Mouse (Mus musculus): ENCODE data around the gene Arhgdig. TPM values are rescaled to one million over a fixed set of nuclear protein-coding genes. Genes with fewer than 3 reads are reported as not detected.

Gene Arhgdig
- total and polyA plus RNA-seq, 3 experiments: 0.60 to 10.3 TPM; not detected in 1

DNA sequence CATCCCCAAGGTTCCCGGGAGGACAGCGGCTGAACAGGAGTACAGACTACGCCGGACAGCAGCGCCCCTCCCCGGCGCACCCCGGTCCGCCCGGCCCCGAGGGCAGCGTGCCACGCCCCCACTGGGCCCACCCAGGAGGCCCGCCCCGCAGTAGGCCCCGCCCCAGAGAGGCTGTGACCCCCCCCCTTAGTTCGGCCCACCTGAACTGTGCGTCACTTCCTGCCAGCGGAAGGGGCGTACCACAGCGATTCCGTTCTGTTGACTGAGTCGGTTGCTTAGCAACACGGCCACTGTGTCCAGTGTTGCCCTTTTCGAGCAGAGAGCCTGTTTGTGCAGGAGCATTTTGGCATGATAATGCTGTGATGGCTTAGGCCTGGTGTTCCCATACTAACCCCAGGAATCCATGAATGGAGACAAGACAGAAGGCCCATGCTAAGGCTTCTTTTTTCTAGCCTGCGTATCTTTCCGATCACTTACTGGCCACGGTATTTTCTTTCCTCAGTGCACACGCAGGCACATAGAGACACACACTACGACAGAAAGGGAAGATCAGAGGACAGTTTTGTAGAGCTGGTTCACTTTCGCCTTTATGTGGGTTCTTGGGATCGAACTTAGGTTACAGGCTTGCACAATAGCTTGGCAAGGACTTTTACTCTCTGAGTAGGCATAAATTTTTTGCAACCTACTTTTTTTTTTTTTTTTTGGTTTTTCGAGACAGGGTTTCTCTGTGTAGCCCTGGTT, 36.7 kb upstream of the Arhgdig start, which contains the start of gene Fam234a:
Fam234a (minus strand) TSS at position 142 of the 741 bp plus-strand sequence.
- Histone ChIP-seq H3K4me2 (ENCODE audit: insufficient read depth, low read depth, poor library complexity, severe bottlenecking) (peak within 1 kb of the TSS; percentile 76), H3K27ac (ENCODE audit: insufficient read depth, low read depth) (peak within 1 kb of the TSS; percentile 2; the same call in 1 of the 2 replicates), H3K9ac (ENCODE audit: insufficient read depth, low read depth) (peak within 1 kb of the TSS; percentile 69), H3K4me3 (replicated peaks in 1 of 3; ENCODE audit: low read depth in 2 of 3, low read length in 2 of 3, poor library complexity in 1 of 3) (peak within 1 kb of the TSS; percentile 71 to 88 (median 84)), H3K9me3 (replicated peaks; ENCODE audit: low read length) (peaks cover 6% of the 10 kb centered on the region), H3K79me2 (replicated peaks; ENCODE audit: control insufficient read depth, extremely low read depth, insufficient read depth, poor library complexity, severe bottlenecking) (no peaks in the 10 kb centered on the region), H3K27me3 (replicated peaks) (peaks cover 9% of the 10 kb centered on the region), H3K36me3 (replicated peaks in 1 of 2; ENCODE audit: control insufficient read depth in 1 of 2, insufficient read depth in 1 of 2, low read length in 1 of 2) (no peaks in the 10 kb centered on the region), H3K4me1 (ENCODE audit: control insufficient read depth in 1 of 2, insufficient read depth in 2 of 2) (peaks cover 0 to 22% of the 10 kb centered on the region in 2 experiments)
- dilution Hi-C loops (cut with MboI; ENCODE audit: extremely low pct_ligation_motif_present, extremely low pct_unique_long_range_greater_than_20kb, low sequenced_read_pairs) (no loop called here), in situ Hi-C loops (cut with MboI; ENCODE audit: low pct_ligation_motif_present, low pct_unique_long_range_greater_than_20kb, low sequenced_read_pairs) (loop anchor here (5.0 kb wide), 1 partner anchor 52 kb away; no protein-coding TSS in a partner anchor)
- no peak for TF ChIP-seq ZNF384 (IDR thresholded peaks at IDR 0.05; ENCODE audit: low read depth, low read length)
- TF ChIP-seq GABPA (IDR thresholded peaks at IDR 0.05; ENCODE audit: insufficient replicate concordance, low read depth, low read length): no peak
- TF ChIP-seq MAZ (IDR thresholded peaks at IDR 0.05; ENCODE audit: low read depth, low read length): peak; percentile 87
- no peak for TF ChIP-seq PAX5 (IDR thresholded peaks at IDR 0.05; ENCODE audit: low read length)
- no peak for TF ChIP-seq MEF2A (IDR thresholded peaks at IDR 0.05; ENCODE audit: borderline replicate concordance, low read depth, low read length)
- peak; percentile 76 for TF ChIP-seq SIN3A (IDR thresholded peaks at IDR 0.05; ENCODE audit: low read length)
- peak; percentile 75 for TF ChIP-seq HCFC1 (IDR thresholded peaks at IDR 0.05; ENCODE audit: low read depth, low read length)
- TF ChIP-seq USF1 (IDR thresholded peaks at IDR 0.05; ENCODE audit: low read depth, low read length): no peak
- TF ChIP-seq MXI1 (IDR thresholded peaks at IDR 0.05; ENCODE audit: low read depth, low read length): peak; percentile 37
- no peak for TF ChIP-seq CHD2 (IDR thresholded peaks at IDR 0.05; ENCODE audit: low read length)
- TF ChIP-seq CTCF (conservative IDR thresholded peaks at IDR 0.05 in 1 of 2, IDR thresholded peaks at IDR 0.05 in 1 of 2; ENCODE audit: low read depth in 2 of 2, low read length in 2 of 2): peak in 1 of 2 experiments; percentile 41; a peak in 2 of 4 replicates
- TF ChIP-seq ELF1 (IDR thresholded peaks at IDR 0.05; ENCODE audit: low read depth, low read length): peak; percentile 54
- no peak for TF ChIP-seq MAFK (IDR thresholded peaks at IDR 0.05; ENCODE audit: insufficient replicate concordance, low read length)
- TF ChIP-seq POLR2A (IDR thresholded peaks at IDR 0.05; ENCODE audit: low read depth, low read length): peak; percentile 61
- DNase-seq (ENCODE audit: extremely low read depth): peak; percentile 95

DNA sequence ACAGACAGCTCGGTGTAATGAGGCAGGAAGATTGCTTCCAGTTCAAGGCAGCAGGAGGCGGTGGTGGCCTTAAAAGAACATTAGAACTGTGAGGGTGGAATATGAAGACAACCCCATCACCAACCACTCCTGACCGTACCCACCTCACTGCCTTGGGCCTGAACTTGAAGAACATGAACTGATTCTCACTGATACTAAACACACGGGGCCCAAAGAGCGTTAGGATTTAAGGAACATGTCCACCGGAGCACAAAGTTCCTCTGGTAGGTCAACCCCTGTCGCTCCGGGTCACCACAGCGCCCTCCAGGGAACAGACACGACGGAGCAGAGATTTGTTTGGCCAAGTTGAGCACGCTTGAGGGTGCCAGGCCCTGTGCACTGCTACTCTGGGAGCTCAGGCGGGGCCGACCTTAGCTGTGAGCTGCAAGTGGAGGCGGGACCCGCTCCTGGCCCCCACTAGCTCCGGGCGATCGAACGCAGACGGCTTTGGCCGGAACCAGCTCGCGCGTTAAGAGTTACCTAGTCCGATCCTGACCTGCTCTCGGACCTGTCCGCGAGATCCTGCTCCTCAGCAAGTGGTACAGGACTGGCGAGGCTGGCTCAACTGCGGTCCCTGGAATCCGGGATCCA, 36.0 kb upstream of the Arhgdig start:
- Histone ChIP-seq H3K27me3 (replicated peaks) (peaks cover 9% of the 10 kb centered on the region), H3K9me3 (replicated peaks; ENCODE audit: low read length) (peaks cover 6% of the 10 kb centered on the region), H3K36me3 (replicated peaks in 1 of 2; ENCODE audit: control insufficient read depth in 1 of 2, insufficient read depth in 1 of 2, low read length in 1 of 2) (no peaks in the 10 kb centered on the region), H3K4me2 (ENCODE audit: insufficient read depth, low read depth, poor library complexity, severe bottlenecking) (peak overlapping the region; percentile 39; the same call in 1 of the 2 replicates), H3K27ac (ENCODE audit: insufficient read depth, low read depth) (peak overlapping the region; percentile 2; the same call in 1 of the 2 replicates), H3K9ac (ENCODE audit: insufficient read depth, low read depth) (peak overlapping the region; percentile 69), H3K79me2 (replicated peaks; ENCODE audit: control insufficient read depth, extremely low read depth, insufficient read depth, poor library complexity, severe bottlenecking) (no peaks in the 10 kb centered on the region), H3K4me3 (replicated peaks in 1 of 3; ENCODE audit: low read depth in 2 of 3, low read length in 2 of 3, poor library complexity in 1 of 3) (peak overlapping the region; percentile 71 to 88 (median 84)), H3K4me1 (ENCODE audit: control insufficient read depth in 1 of 2, insufficient read depth in 2 of 2) (peaks cover 0 to 22% of the 10 kb centered on the region in 2 experiments)
- dilution Hi-C loops (cut with MboI; ENCODE audit: extremely low pct_ligation_motif_present, extremely low pct_unique_long_range_greater_than_20kb, low sequenced_read_pairs): no loop called here
- in situ Hi-C loops (cut with MboI; ENCODE audit: low pct_ligation_motif_present, low pct_unique_long_range_greater_than_20kb, low sequenced_read_pairs): loop anchor here (5.0 kb wide), 1 partner anchor 51 kb away; no protein-coding TSS in a partner anchor
- peak; percentile 77 for DNase-seq (ENCODE audit: extremely low read depth)
- TF ChIP-seq EP300 (IDR thresholded peaks at IDR 0.05; ENCODE audit: low read length) (no peak), POLR2AphosphoS2 (IDR thresholded peaks at IDR 0.05; ENCODE audit: low read depth, low read length) (no peak), ZNF384 (IDR thresholded peaks at IDR 0.05; ENCODE audit: low read depth, low read length) (no peak), MAZ (IDR thresholded peaks at IDR 0.05; ENCODE audit: low read depth, low read length) (peak; percentile 50; the same call in 1 of the 2 replicates), SMC3 (IDR thresholded peaks at IDR 0.05; ENCODE audit: low read depth, low read length) (peak; percentile 36), USF2 (conservative IDR thresholded peaks at IDR 0.05; ENCODE audit: low read depth, low read length) (no peak), HCFC1 (IDR thresholded peaks at IDR 0.05; ENCODE audit: low read depth, low read length) (no peak; the same call in 1 of the 2 replicates), ETS1 (conservative IDR thresholded peaks at IDR 0.05; ENCODE audit: low read depth, low read length) (no peak), CHD2 (IDR thresholded peaks at IDR 0.05; ENCODE audit: low read length) (no peak), JUND (conservative IDR thresholded peaks at IDR 0.05; ENCODE audit: low read depth, low read length) (no peak), RCOR1 (conservative IDR thresholded peaks at IDR 0.05; ENCODE audit: low read depth, low read length) (no peak), RAD21 (IDR thresholded peaks at IDR 0.05; ENCODE audit: low read depth, low read length) (peak; percentile 47), MYC (IDR thresholded peaks at IDR 0.05; ENCODE audit: low read depth, low read length) (no peak), POLR2A (IDR thresholded peaks at IDR 0.05; ENCODE audit: low read depth, low read length) (no peak; the same call in 1 of the 2 replicates), JUN (IDR thresholded peaks at IDR 0.05; ENCODE audit: insufficient read depth, low read depth, low read length) (no peak), MXI1 (IDR thresholded peaks at IDR 0.05; ENCODE audit: low read depth, low read length) (peak; percentile 37; the same call in 1 of the 2 replicates), MAFK (IDR thresholded peaks at IDR 0.05; ENCODE audit: insufficient replicate concordance, low read length) (no peak), ELF1 (IDR thresholded peaks at IDR 0.05; ENCODE audit: low read depth, low read length) (no peak), ZKSCAN1 (IDR thresholded peaks at IDR 0.05; ENCODE audit: borderline replicate concordance, low read depth, low read length) (no peak), TBP (conservative IDR thresholded peaks at IDR 0.05; ENCODE audit: low read depth, low read length) (0 out of 2 replicates have a peak, but pooled peaks have one; percentile 29), USF1 (IDR thresholded peaks at IDR 0.05; ENCODE audit: low read depth, low read length) (no peak), IRF4 (IDR thresholded peaks at IDR 0.05; ENCODE audit: low read depth, low read length) (no peak), PAX5 (IDR thresholded peaks at IDR 0.05; ENCODE audit: low read length) (no peak), GABPA (IDR thresholded peaks at IDR 0.05; ENCODE audit: insufficient replicate concordance, low read depth, low read length) (no peak)
